Mouse (Mus musculus) forebrain, embryonic 11.5 days (tissue): ENCODE measurements around the gene F12. TPM values are rescaled to one million over a fixed set of nuclear protein-coding genes. Genes with fewer than 3 reads are reported as not detected.

Source experiments
- ATAC-seq: fragments of 200-750 bp; cut with Nextera tagmentation; replicated peaks from 2 replicates; pipeline ENCODE4 v1.8.0; 2017; ENCODE audit warnings: moderate TSS enrichment; ENCODE audit not compliant: low FRiP score
- DNase-seq: peaks from one replicate; pipeline ENCODE4 v3.0.0-alpha.2; 2017; ENCODE audit warnings: low spot score
- H3K27ac ChIP-seq: fragments of 300-500 bp; sonication (generic); 2 replicates; pipeline ENCODE4 v1.5.1; 2014; ENCODE audit warnings: low read depth, low read length
- H3K27me3 ChIP-seq: fragments of 300-500 bp; sonication (generic); 2 replicates; pipeline ENCODE4 v1.6.1; 2014; ENCODE audit warnings: mild to moderate bottlenecking, low read length, mixed read lengths; ENCODE audit not compliant: control insufficient read depth, insufficient read depth
- H3K36me3 ChIP-seq: fragments of 300-500 bp; sonication (generic); 2 replicates; pipeline ENCODE4 v1.6.1; 2014; ENCODE audit warnings: mild to moderate bottlenecking, low read length, moderate library complexity, mixed read lengths; ENCODE audit not compliant: control insufficient read depth, insufficient read depth
- H3K4me1 ChIP-seq: fragments of 300-500 bp; sonication (generic); replicated peaks from 2 replicates; pipeline ENCODE4 v1.6.1; 2014; ENCODE audit warnings: low read length, mixed read lengths; ENCODE audit not compliant: control insufficient read depth, insufficient read depth
- H3K4me2 ChIP-seq: fragments of 300-500 bp; sonication (generic); 2 replicates; pipeline ENCODE4 v1.6.1; 2014; ENCODE audit warnings: low read depth, mild to moderate bottlenecking, low read length, moderate library complexity, mixed read lengths; ENCODE audit not compliant: severe bottlenecking
- H3K4me3 ChIP-seq: fragments of 300-500 bp; sonication (generic); 2 replicates; pipeline ENCODE4 v1.5.1; 2014; ENCODE audit warnings: low read depth, low read length
- H3K9ac ChIP-seq: fragments of 300-500 bp; sonication (generic); 2 replicates; pipeline ENCODE4 v1.6.1; 2014; ENCODE audit warnings: low read length
- H3K9me3 ChIP-seq: fragments of 300-500 bp; sonication (generic); 2 replicates; pipeline ENCODE4 v1.6.1; 2016; ENCODE audit warnings: low read length, mixed read lengths; ENCODE audit not compliant: control insufficient read depth
- WGBS: fragments of 180-500 bp; shearing (Covaris S2); extraction: QIAGEN DNeasy Blood & Tissue Kit; methylation state at CpG from one replicate; pipeline ENCODE4 v1.1.7; 2014; 5-methylcytosine and 5-hydroxymethylcytosine counted together
- polyA plus RNA-seq: library from polyadenylated mRNA; unstranded; fragments of >200 nt; fragmentation: Nextera tagmentation; extraction: Ambion mirVana; gene quantifications from 2 replicates; pipeline ENCODE4 v1.2.1, GENCODE M21; 2014

The F12 gene
- polyA plus RNA-seq, 1 experiment from 2014 or later, result not detected

DNA sequence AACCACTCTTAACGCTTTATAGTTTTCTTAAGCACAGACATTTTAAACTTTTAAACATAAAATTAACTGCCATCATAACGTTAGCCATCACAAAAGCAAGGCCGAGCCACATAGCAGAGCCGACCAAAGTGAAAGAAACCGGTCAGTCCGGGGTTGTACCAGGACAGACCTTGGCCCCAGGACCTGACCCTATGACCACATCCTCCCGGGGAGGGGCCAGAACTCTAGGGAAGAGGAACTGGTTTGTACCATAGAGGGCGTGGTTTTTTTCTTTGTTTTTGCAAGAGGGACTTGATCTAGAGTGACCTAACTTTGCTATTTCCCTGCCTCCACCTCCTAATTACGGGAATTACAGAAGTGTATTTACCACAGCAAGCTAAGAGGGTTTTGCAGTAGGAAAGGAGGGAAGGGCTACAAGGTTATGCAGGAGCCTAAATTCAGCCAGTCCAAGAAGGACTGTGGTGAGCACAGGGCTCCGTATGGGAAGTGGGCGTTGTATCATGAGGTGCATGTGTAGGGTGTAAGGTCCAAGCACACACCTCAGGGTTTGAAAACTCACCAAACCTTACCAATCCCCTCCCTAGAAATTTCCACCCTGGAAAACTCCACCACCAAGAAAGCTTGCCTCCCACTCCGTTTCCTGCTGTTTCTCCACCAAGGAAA, 2.8 kb upstream of the F12 start:
- 76% methylated on average over 12 of the region's 12 CpGs for WGBS
- Histone ChIP-seq H3K27ac (no peak overlapping the region), H3K4me3 (no peak overlapping the region), H3K4me1 (no peaks in the 10 kb centered on the region), H3K9me3 (no peaks in the 10 kb centered on the region), H3K36me3 (no peaks in the 10 kb centered on the region), H3K9ac (no peak overlapping the region), H3K27me3 (no peaks in the 10 kb centered on the region), H3K4me2 (no peak overlapping the region)
- no peak for ATAC-seq
- no peak for DNase-seq

DNA sequence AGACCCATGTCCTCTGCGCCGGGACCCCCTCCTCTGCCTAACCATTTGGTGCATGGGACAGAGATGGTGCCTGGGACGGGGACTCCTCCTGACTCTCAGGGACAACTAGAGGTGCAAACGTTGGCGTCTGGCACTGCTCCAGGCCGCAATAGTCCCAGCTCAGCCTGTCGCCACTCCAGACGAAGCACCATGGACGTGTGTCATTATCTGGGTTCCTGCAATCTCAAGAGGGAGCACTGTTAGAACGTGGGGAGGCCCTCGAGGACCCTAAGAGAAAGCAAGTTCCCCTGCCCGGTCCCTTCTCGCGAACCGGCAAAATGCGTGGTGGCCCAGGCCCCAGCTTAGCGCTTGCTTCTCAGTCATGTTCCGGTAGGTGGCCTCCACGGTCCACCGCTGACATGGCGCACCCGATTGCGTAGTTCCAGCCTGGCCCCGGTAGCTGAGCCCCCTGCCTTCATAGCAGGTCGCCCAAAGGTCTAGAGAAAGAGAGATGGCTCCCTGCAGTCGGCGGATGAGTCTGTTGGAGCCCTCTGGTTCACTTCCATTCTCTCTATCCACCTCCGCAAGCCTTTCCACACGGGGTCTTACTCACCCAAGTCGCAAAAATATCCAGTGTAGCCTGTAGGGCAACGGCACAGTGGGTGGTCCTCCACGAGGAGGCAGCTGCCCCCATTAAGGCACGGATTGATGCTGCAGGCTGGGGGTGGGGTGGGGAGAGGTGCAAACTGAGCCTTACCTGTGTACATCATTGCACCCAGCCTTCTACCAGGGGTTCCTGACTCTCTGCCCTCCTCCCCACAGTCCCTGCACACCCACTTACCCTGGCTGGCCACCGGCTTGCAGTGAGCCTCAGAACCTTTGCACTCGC, 5.4 kb downstream of the F12 start:
- no peak overlapping the region for H3K27ac ChIP-seq
- ATAC-seq, result no peak
- WGBS, result 18% methylated on average over 35 of the region's 35 CpGs
- H3K9me3 ChIP-seq, result no peaks in the 10 kb centered on the region
- H3K36me3 ChIP-seq, result no peaks in the 10 kb centered on the region
- peak overlapping the region; percentile 8; the same call in 1 of the 2 replicates for H3K4me3 ChIP-seq
- peak overlapping the region; percentile 32; the same call in 1 of the 2 replicates for H3K4me2 ChIP-seq
- no peaks in the 10 kb centered on the region; the same call in 1 of the 2 replicates for H3K4me1 ChIP-seq
- peaks cover 38% of the 10 kb centered on the region for H3K27me3 ChIP-seq
- peak; percentile 80 for DNase-seq
- H3K9ac ChIP-seq, result peak overlapping the region; percentile 14

DNA sequence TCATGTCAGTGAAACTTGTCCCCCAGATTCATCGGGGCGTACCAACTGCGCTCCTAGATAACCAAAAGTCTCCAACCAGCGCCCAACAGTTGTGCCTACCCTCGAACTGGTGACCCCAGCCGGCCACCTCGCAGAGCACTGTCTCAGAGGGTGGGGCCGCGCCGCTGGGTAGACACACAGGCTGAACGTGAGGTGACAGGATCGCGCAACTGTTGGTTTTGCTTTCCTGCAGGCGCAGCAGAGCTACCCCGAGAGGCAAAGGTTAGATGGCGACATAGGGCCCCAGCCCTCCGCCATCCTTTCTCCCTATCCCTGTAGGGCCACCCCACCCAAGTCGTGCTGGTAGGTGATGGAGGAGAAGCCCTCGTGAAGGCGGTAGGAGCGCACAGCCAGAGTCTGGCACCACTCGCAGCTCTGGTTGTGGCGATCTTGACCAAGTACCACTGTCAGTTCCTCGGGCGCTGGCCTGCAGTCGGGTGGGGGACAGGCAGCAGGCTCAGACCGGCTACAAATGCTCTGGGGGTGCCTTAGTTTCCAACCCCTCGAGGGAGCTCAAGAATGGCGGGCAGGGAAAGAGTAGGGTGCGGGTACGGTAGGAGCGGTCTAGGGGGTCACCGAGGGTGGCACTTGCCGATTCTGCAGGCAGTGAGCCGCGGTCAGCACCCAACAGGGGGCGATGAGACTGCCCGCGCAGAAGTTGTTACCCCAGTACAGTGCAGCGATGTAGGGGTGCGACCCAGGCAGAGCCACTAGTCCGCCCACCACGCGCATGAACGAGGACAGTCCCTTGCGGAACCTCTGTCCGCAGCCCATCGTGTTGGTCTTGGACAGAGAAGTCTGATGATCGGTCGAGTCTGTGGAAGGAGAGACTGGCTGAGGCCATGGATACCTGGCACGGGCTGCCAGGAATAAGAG, 6.3 kb downstream of the F12 start:
- no peak overlapping the region for H3K4me2 ChIP-seq
- no peaks in the 10 kb centered on the region for H3K9me3 ChIP-seq
- 31% methylated on average over 51 of the region's 51 CpGs for WGBS
- no peak overlapping the region for H3K4me3 ChIP-seq
- DNase-seq, result no peak
- no peak overlapping the region for H3K9ac ChIP-seq
- no peaks in the 10 kb centered on the region for H3K36me3 ChIP-seq
- no peaks in the 10 kb centered on the region; the same call in 1 of the 2 replicates for H3K4me1 ChIP-seq
- peaks cover 38% of the 10 kb centered on the region for H3K27me3 ChIP-seq
- ATAC-seq, result no peak
- H3K27ac ChIP-seq, result no peak overlapping the region

DNA sequence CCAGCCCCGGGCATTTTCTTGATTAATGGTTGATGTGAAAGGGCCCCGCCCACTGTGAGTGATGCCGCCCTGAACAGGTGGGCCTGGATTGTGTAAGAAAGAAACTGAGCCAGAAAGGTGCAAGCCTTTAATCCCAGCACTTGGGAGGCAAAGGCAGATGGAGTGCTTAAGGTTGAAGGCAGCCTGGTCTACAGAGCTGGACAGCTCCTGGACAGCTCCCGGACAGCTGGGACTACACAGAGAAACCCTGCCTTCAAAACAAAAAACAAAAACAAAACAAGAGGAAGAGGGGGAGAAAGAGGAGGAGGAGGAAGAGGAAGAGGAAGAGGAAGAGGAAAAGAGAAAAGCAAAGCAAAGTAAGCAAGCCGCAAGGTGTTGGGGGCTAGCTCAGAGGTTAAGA, 7.5 kb downstream of the F12 start:
- Histone ChIP-seq H3K4me3 (no peak overlapping the region), H3K36me3 (no peaks in the 10 kb centered on the region), H3K4me2 (no peak overlapping the region), H3K9ac (no peak overlapping the region), H3K4me1 (peaks cover 4% of the 10 kb centered on the region), H3K9me3 (no peaks in the 10 kb centered on the region), H3K27me3 (peaks cover 46% of the 10 kb centered on the region), H3K27ac (no peak overlapping the region)
- no peak for ATAC-seq
- no peak for DNase-seq
- 81% methylated on average over 5 of the region's 5 CpGs for WGBS

DNA sequence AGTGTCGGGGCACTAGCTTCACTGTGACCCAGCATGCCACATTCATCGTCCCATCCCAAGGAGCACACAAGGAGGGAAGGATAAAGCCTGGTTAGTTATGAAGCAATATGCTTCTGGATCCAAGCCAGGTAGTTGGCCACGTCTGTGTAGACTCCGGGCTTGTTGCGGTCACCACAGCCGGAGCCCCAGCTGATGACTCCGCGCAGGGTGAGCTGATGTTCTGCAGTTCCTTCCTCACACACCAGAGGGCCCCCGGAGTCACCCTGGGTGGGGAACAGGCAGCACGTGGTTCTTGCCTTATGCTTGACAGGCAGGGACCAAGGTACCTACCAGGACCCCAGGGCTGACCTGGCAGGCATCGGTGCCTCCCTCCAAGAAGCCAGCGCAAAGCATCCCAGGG, 8.6 kb downstream of the F12 start:
- H3K4me2 ChIP-seq, result no peak overlapping the region
- peak; percentile 76 for ATAC-seq
- no peak overlapping the region for H3K4me3 ChIP-seq

DNA sequence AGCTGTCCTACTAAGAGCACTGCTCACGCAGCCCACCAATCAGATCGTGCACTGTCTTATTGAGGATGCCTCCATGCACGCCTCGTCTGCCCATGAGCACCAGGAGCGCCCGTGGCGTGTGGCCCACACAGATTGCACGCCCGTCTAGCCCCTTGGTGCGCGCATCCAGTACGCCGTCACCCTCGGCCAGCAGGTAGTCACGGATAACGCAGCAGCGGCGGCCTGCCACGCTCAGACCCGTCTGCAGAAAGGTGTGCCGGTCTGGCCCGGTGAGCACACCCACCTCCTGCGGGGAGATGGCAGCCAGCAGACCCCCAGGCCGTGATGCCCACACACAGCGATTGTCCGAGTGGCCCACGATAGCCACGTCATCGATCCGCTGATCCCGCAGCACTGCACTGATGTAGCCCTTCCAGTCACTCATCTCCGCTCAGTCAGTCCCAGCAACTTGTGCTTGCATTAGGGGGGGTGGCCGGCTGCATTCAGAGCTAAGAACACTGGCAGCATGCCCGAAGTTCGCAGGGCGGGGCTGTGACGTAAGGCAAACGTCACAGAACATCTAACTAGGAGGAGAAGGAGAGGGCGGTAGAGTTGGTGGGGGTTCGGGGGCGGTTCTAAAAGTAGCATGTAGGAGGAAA, 11.7 kb downstream of the F12 start, which contains the start of gene Pfn3:
Pfn3 (minus strand) TSS at position 490 of the 638 bp plus-strand sequence.
- Histone ChIP-seq H3K27ac (no peak within 1 kb of the TSS), H3K9ac (peak within 1 kb of the TSS; percentile 52; the same call in 1 of the 2 replicates), H3K27me3 (peaks cover 25% of the 10 kb centered on the region), H3K4me3 (peak within 1 kb of the TSS; percentile 32), H3K4me2 (peak within 1 kb of the TSS; percentile 55), H3K9me3 (no peaks in the 10 kb centered on the region), H3K4me1 (peaks cover 4% of the 10 kb centered on the region; the same call in 1 of the 2 replicates), H3K36me3 (no peaks in the 10 kb centered on the region)
- WGBS, result 9% methylated on average over 41 of the region's 41 CpGs
- ATAC-seq (0 out of 2 replicates have a peak, but pooled peaks have one; percentile 24), DNase-seq (peak; percentile 78)

More for the DNA sequence above, 8.6 kb downstream of the F12 start:
- Histone ChIP-seq H3K27ac (no peak overlapping the region), H3K4me1 (peaks cover 4% of the 10 kb centered on the region), H3K9me3 (no peaks in the 10 kb centered on the region), H3K36me3 (no peaks in the 10 kb centered on the region), H3K9ac (no peak overlapping the region), H3K27me3 (peaks cover 49% of the 10 kb centered on the region)
- DNase-seq, result peak; percentile 90
- 14% methylated on average over 12 of the region's 12 CpGs for WGBS

DNA sequence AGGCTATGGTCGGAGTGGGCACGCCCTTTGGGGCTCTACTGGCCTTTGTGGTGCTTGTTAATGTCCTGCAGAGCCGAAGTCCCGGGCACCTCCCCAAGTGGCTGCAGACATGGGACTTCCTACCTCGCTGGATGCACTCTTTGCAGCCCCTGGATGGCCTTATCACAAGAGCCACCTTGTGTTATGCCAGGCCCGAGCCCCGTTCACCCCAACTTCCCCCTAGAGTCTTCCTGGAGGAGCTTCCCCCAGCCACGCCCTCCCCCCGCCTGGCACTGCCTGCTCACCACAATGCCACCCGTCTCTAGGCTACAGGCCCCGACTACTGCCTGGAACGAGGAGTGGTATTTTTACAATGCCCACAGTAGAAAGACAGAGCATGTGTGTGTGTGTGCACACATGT, 13.3 kb downstream of the F12 start:
- ATAC-seq (no peak), DNase-seq (no peak)
- H3K4me2 ChIP-seq, result no peak overlapping the region
- no peak overlapping the region for H3K9ac ChIP-seq
- no peak overlapping the region for H3K27ac ChIP-seq
- H3K27me3 ChIP-seq, result peaks cover 13% of the 10 kb centered on the region
- 81% methylated on average over 12 of the region's 12 CpGs for WGBS
- H3K9me3 ChIP-seq, result no peaks in the 10 kb centered on the region
- no peaks in the 10 kb centered on the region for H3K36me3 ChIP-seq
- H3K4me3 ChIP-seq, result no peak overlapping the region
- peaks cover 4% of the 10 kb centered on the region; the same call in 1 of the 2 replicates for H3K4me1 ChIP-seq
